ENCODE assay signal across 9 mouse cellular contexts in genomic region chr1:182465978-182466377, GRCm38 (mm10). TPM values are rescaled to one million over a fixed set of nuclear protein-coding genes. Genes with fewer than 3 reads are reported as not detected.
DNase-seq lines count a peak whose midpoint lies in the region; ATAC-seq and TF ChIP-seq lines count a peak whose summit lies in the region.
"Had no signal": no experiment of that assay in that cellular context is flagged by ENCODE, and none has a peak within 500 bp of the region (broad histone marks: within the 10 kb centered on the region; RNA-seq: fewer than 3 reads in every experiment).

No protein-coding gene starts in this region.

- H3K9ac ChIP-seq in heart, postnatal 0 days (replicated peaks; ENCODE audit: low read depth, low read length), result no peak overlapping the region
- no peak overlapping the region for H3K9ac ChIP-seq in lung, embryonic 15.5 days
- H3K9ac ChIP-seq: hindbrain, embryonic 14.5 days had no signal

- no peak for ATAC-seq in heart, postnatal 0 days (ENCODE audit: insufficient read depth, low read depth)
- 0 out of 2 replicates have a peak, but pooled peaks have one; percentile 23 for ATAC-seq in lung, embryonic 15.5 days (ENCODE audit: borderline replicate concordance, extremely low read depth, low FRiP score, low TSS enrichment)

- peaks cover 8% of the 10 kb centered on the region; the same call in 1 of the 2 replicates for H3K4me1 ChIP-seq in heart, postnatal 0 days (ENCODE audit: control insufficient read depth, insufficient read depth)
- H3K4me1 ChIP-seq in lung, embryonic 15.5 days, result peaks cover 9% of the 10 kb centered on the region

- DNase-seq in heart, postnatal 0 days (ENCODE audit: low spot score), result no peak
- DNase-seq in heart, adult 9 months (ENCODE audit: low spot score in 2 of 2), result no peak
- no peak for DNase-seq in lung, postnatal 4 days
- peak; percentile 41 for DNase-seq in adipocyte (ENCODE audit: low spot score)
- peak; percentile 7 for DNase-seq in retina, embryonic 14.5 days (ENCODE audit: low spot score)
- DNase-seq in adrenal gland, postnatal 36 days, result no peak
- DNase-seq: gastrocnemius, postnatal 36 days had no signal

- TF ChIP-seq CTCF in heart, postnatal 0 days (IDR thresholded peaks at IDR 0.05; ENCODE audit: low read depth), result 0 out of 2 replicates have a peak, but pooled peaks have one; percentile 14

- H3K27me3 ChIP-seq in heart, postnatal 0 days (ENCODE audit: control insufficient read depth, insufficient read depth, low read length), result no peaks in the 10 kb centered on the region
- no peaks in the 10 kb centered on the region for H3K27me3 ChIP-seq in lung, embryonic 15.5 days

- TF ChIP-seq EP300 in heart, postnatal 0 days (IDR thresholded peaks at IDR 0.05; ENCODE audit: low read depth), result no peak

- H3K4me3 ChIP-seq in heart, postnatal 0 days (ENCODE audit: low read depth, low read length), result no peak overlapping the region
- H3K4me3 ChIP-seq in lung, embryonic 15.5 days, result no peak overlapping the region

- no peak overlapping the region for H3K27ac ChIP-seq in heart, postnatal 0 days (ENCODE audit: low read depth)
- no peak overlapping the region for H3K27ac ChIP-seq in lung, embryonic 15.5 days
- H3K27ac ChIP-seq: hindbrain, embryonic 14.5 days had no signal

- H3K4me2 ChIP-seq in heart, postnatal 0 days (ENCODE audit: low read depth, low read length), result no peak overlapping the region
- H3K4me2 ChIP-seq in lung, embryonic 15.5 days, result no peak overlapping the region
- H3K4me2 ChIP-seq: hindbrain, embryonic 14.5 days had no signal

- H3K9me3 ChIP-seq in heart, postnatal 0 days (replicated peaks; ENCODE audit: control insufficient read depth, low read length), result no peaks in the 10 kb centered on the region
- H3K9me3 ChIP-seq in lung, embryonic 15.5 days, result no peaks in the 10 kb centered on the region

- WGBS in heart, postnatal 0 days, result 89% methylated on average over 4 of the region's 4 CpGs
- 88% methylated on average over 4 of the region's 4 CpGs for WGBS in lung, embryonic 15.5 days

- H3K36me3 ChIP-seq in heart, postnatal 0 days (replicated peaks; ENCODE audit: control insufficient read depth, insufficient read depth, low read length), result peaks cover 48% of the 10 kb centered on the region
- H3K36me3 ChIP-seq in lung, embryonic 15.5 days, result peaks cover 43% of the 10 kb centered on the region

RNA-seq across cellular contexts. Expression of gene Capn2, which starts 51.4 kb away (rescaled TPM):
- 71.2 and 85.4 TPM in 2 replicates for total RNA-seq in heart, postnatal 0 days (2014; rRNA removed; ENCODE audit: low replicate concordance)
- polyA plus RNA-seq in heart, postnatal 0 days (2015; fragmentation: Nextera tagmentation; extraction: Ambion mirVana), result 56.8 and 62.6 TPM in 2 replicates
- 135 and 136 TPM in 2 replicates for polyA plus RNA-seq in lung, embryonic 15.5 days (2015; fragmentation: Nextera tagmentation; extraction: Ambion mirVana)
- total RNA-seq in adrenal gland, postnatal 36 days (2021), result 10 to 100 TPM; 67.0 to 88.1 TPM

RNA-seq across cellular contexts. Expression of gene Trp53bp2, which starts 57.0 kb away (rescaled TPM):
- 13.6 and 31.9 TPM in 2 replicates for total RNA-seq in heart, postnatal 0 days (2014; rRNA removed; ENCODE audit: low replicate concordance)
- 7.4 and 8.3 TPM in 2 replicates for polyA plus RNA-seq in heart, postnatal 0 days (2015; fragmentation: Nextera tagmentation; extraction: Ambion mirVana)
- polyA plus RNA-seq in lung, embryonic 15.5 days (2015; fragmentation: Nextera tagmentation; extraction: Ambion mirVana), result 21.2 and 22.1 TPM in 2 replicates
- total RNA-seq in adrenal gland, postnatal 36 days (2021), result 10 to 100 TPM; 19.9 to 20.2 TPM

Comparison
In these comparisons a context has a peak if more than half of its experiments do, and no peak if none do; other contexts are left out.
1. DNase-seq: peak in adipocyte (single experiment) and retina, embryonic 14.5 days (single experiment); none in heart, postnatal 0 days (single experiment), heart, adult 9 months (0 of 2), lung, postnatal 4 days (0 of 2) and adrenal gland, postnatal 36 days (0 of 2).